ENCODE assay signal across 1 mouse cellular context in genomic region chr7:29337766-29338165, GRCm38 (mm10).
TF ChIP-seq lines count a peak whose summit lies in the region.

No protein-coding gene starts in this region.

TF ChIP-seq in MEL, 35 proteins besides CTCF, POLR2A, EP300 and RAD21 (continued from another document):
- no peak for TF ChIP-seq KAT2A (conservative IDR thresholded peaks at IDR 0.05; ENCODE audit: low read depth, low read length)
- no peak for TF ChIP-seq MYB (IDR thresholded peaks at IDR 0.05; ENCODE audit: low read depth, low read length)
- no peak for TF ChIP-seq JUND (IDR thresholded peaks at IDR 0.05; ENCODE audit: low read depth, low read length)
- TF ChIP-seq ZC3H11A (IDR thresholded peaks at IDR 0.05; ENCODE audit: low read depth, low read length): no peak
- TF ChIP-seq MEF2A (IDR thresholded peaks at IDR 0.05; ENCODE audit: extremely low read depth, insufficient replicate concordance, low read depth, low read length, poor library complexity, severe bottlenecking): no peak
- no peak for TF ChIP-seq UBTF (IDR thresholded peaks at IDR 0.05; ENCODE audit: borderline replicate concordance, insufficient read depth, low read depth, low read length)
- TF ChIP-seq SIN3A (IDR thresholded peaks at IDR 0.05; ENCODE audit: low read length): no peak
- no peak for TF ChIP-seq RCOR1 (IDR thresholded peaks at IDR 0.05; ENCODE audit: low read depth, low read length)
- no peak for TF ChIP-seq BHLHE40 (IDR thresholded peaks at IDR 0.05; ENCODE audit: borderline replicate concordance, low read depth, low read length)
- no peak for TF ChIP-seq HCFC1 (IDR thresholded peaks at IDR 0.05; ENCODE audit: low read depth, low read length)
- TF ChIP-seq TBP (IDR thresholded peaks at IDR 0.05; ENCODE audit: low read depth, low read length): no peak
- no peak for TF ChIP-seq MAZ (IDR thresholded peaks at IDR 0.05; ENCODE audit: low read depth, low read length)
- no peak for TF ChIP-seq GATA1 (IDR thresholded peaks at IDR 0.05; ENCODE audit: low read depth, low read length)
- TF ChIP-seq POLR2AphosphoS5 (IDR thresholded peaks at IDR 0.05; ENCODE audit: borderline replicate concordance, low read depth, low read length): no peak
